Mouse (Mus musculus): Measurements from ENCODE around the gene Clic3. TPM values are rescaled to one million over a fixed set of nuclear protein-coding genes. Genes with fewer than 3 reads are reported as not detected.

Clic3 gene
- polyA plus RNA-seq, 1 experiment, result not detected

GRCm38 (mm10) chr2:25436286-25436820, 20.3 kb upstream of the Clic3 start:
- TF ChIP-seq POLR2A (IDR thresholded peaks at IDR 0.05; ENCODE audit: insufficient read depth, low read length) (no peak), CTCF (IDR thresholded peaks at IDR 0.05; ENCODE audit: low read depth, low read length) (no peak), EP300 (IDR thresholded peaks at IDR 0.05; ENCODE audit: insufficient read depth, low read depth, low read length) (no peak)
- H3K36me3 ChIP-seq (ENCODE audit: control insufficient read depth, insufficient read depth, low read length, poor library complexity, severe bottlenecking), result no peaks in the 10 kb centered on the region
- H3K9ac ChIP-seq (ENCODE audit: low read depth, poor library complexity, severe bottlenecking), result no peak overlapping the region
- H3K9me3 ChIP-seq (replicated peaks; ENCODE audit: control insufficient read depth, insufficient read depth, low read length, poor library complexity, severe bottlenecking), result no peaks in the 10 kb centered on the region
- no peaks in the 10 kb centered on the region for H3K27me3 ChIP-seq (ENCODE audit: control insufficient read depth, insufficient read depth, low read length, poor library complexity, severe bottlenecking)
- H3K27ac ChIP-seq (ENCODE audit: insufficient read depth, low read length), result no peak overlapping the region
- H3K4me3 ChIP-seq (ENCODE audit: low read depth, low read length), result no peak overlapping the region
- no peaks in the 10 kb centered on the region for H3K4me1 ChIP-seq (ENCODE audit: control insufficient read depth, insufficient read depth, low read length)

- H3K9ac ChIP-seq (ENCODE audit: low read depth, poor library complexity, severe bottlenecking), result no peak overlapping the region
- H3K27me3 ChIP-seq (ENCODE audit: control insufficient read depth, insufficient read depth, low read length, poor library complexity, severe bottlenecking), result no peaks in the 10 kb centered on the region
- H3K4me1 ChIP-seq (ENCODE audit: control insufficient read depth, insufficient read depth, low read length), result no peaks in the 10 kb centered on the region
- no peak overlapping the region for H3K27ac ChIP-seq (ENCODE audit: insufficient read depth, low read length)
- no peaks in the 10 kb centered on the region for H3K36me3 ChIP-seq (ENCODE audit: control insufficient read depth, insufficient read depth, low read length, poor library complexity, severe bottlenecking)
- no peaks in the 10 kb centered on the region for H3K9me3 ChIP-seq (replicated peaks; ENCODE audit: control insufficient read depth, insufficient read depth, low read length, poor library complexity, severe bottlenecking)
- TF ChIP-seq CTCF (IDR thresholded peaks at IDR 0.05; ENCODE audit: low read depth, low read length), result no peak
- TF ChIP-seq POLR2A (IDR thresholded peaks at IDR 0.05; ENCODE audit: insufficient read depth, low read length), result no peak
- TF ChIP-seq EP300 (IDR thresholded peaks at IDR 0.05; ENCODE audit: insufficient read depth, low read depth, low read length), result no peak
- no peak overlapping the region for H3K4me3 ChIP-seq (ENCODE audit: low read depth, low read length)
These were observed 15.6 kb upstream of the Clic3 start for GRCm38 (mm10) chr2:25441067-25441466.

DNA sequence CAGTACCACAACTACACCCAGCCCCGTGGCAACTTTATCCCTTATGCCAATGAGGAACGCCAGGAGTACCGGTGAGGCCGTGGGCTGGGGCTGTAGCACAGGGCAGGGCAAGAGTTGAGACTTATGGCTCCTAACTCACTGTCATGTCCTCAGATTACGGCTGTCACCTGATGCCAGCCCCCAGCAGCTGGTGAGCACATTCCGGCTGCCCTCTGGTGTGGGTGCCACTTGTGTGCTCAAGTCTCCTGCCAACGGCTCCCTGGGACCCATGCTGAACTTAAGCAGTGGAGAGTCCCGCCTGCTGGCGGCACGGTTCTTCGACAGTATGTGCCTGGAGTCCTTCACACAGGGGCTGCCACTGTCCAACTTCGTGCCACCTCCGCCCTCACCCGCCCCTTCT, 14.0 kb upstream of the Clic3 start:
- H3K27ac ChIP-seq (ENCODE audit: insufficient read depth, low read length), result no peak overlapping the region
- no peaks in the 10 kb centered on the region for H3K27me3 ChIP-seq (ENCODE audit: control insufficient read depth, insufficient read depth, low read length, poor library complexity, severe bottlenecking)
- TF ChIP-seq POLR2A (IDR thresholded peaks at IDR 0.05; ENCODE audit: insufficient read depth, low read length), result no peak
- no peak for TF ChIP-seq EP300 (IDR thresholded peaks at IDR 0.05; ENCODE audit: insufficient read depth, low read depth, low read length)
- no peak for TF ChIP-seq CTCF (IDR thresholded peaks at IDR 0.05; ENCODE audit: low read depth, low read length)
- no peaks in the 10 kb centered on the region for H3K36me3 ChIP-seq (ENCODE audit: control insufficient read depth, insufficient read depth, low read length, poor library complexity, severe bottlenecking)
- H3K9me3 ChIP-seq (replicated peaks; ENCODE audit: control insufficient read depth, insufficient read depth, low read length, poor library complexity, severe bottlenecking), result no peaks in the 10 kb centered on the region
- no peak overlapping the region for H3K9ac ChIP-seq (ENCODE audit: low read depth, poor library complexity, severe bottlenecking)
- no peaks in the 10 kb centered on the region for H3K4me1 ChIP-seq (ENCODE audit: control insufficient read depth, insufficient read depth, low read length)
- no peak overlapping the region for H3K4me3 ChIP-seq (ENCODE audit: low read depth, low read length)

DNA sequence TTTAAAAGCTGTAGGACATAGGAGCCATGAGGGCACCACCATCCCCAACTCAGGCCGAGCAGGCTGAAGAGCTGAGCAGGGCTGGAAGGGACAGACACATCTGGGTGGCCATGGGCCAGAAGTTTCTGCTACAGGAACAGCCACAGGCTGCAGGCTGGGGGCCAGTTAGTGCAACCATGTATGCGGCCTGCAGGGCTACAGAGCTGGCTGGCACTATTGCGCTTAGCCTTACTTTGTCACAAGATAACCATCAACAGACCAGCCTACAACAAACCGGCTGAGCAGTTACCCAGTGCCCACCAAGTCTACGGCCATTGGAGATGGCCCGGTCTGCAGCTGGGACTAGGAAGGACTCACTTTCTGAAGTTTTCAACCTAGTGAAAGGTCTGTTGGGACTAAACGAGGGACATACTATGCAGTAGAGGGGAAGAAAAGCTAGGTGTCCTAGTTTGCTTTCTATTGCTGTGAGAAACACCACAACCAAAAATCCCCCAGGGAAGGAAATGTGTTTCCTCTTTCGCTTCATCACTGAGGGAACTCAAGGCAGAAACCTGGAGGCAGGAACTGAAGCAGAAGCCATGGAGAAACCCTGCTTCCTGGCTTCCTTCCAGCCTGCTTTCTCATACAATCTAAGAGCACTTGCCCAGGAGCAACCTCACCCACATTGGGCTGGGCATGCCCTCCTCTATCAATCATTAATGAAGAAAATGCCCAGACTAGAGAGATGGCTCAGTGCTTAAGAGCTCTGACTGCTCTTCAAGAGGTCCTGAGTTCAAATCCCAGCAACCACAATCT, 5.6 kb upstream of the Clic3 start:
- H3K4me3 ChIP-seq (ENCODE audit: low read depth, low read length), result no peak overlapping the region
- no peaks in the 10 kb centered on the region for H3K27me3 ChIP-seq (ENCODE audit: control insufficient read depth, insufficient read depth, low read length, poor library complexity, severe bottlenecking)
- no peak overlapping the region for H3K9ac ChIP-seq (ENCODE audit: low read depth, poor library complexity, severe bottlenecking)
- no peak overlapping the region for H3K27ac ChIP-seq (ENCODE audit: insufficient read depth, low read length)
- peaks cover 2% of the 10 kb centered on the region for H3K4me1 ChIP-seq (ENCODE audit: control insufficient read depth, insufficient read depth, low read length)
- no peaks in the 10 kb centered on the region for H3K9me3 ChIP-seq (replicated peaks; ENCODE audit: control insufficient read depth, insufficient read depth, low read length, poor library complexity, severe bottlenecking)
- no peaks in the 10 kb centered on the region for H3K36me3 ChIP-seq (ENCODE audit: control insufficient read depth, insufficient read depth, low read length, poor library complexity, severe bottlenecking)
- TF ChIP-seq POLR2A (IDR thresholded peaks at IDR 0.05; ENCODE audit: insufficient read depth, low read length) (no peak), EP300 (IDR thresholded peaks at IDR 0.05; ENCODE audit: insufficient read depth, low read depth, low read length) (no peak), CTCF (IDR thresholded peaks at IDR 0.05; ENCODE audit: low read depth, low read length) (no peak)

DNA sequence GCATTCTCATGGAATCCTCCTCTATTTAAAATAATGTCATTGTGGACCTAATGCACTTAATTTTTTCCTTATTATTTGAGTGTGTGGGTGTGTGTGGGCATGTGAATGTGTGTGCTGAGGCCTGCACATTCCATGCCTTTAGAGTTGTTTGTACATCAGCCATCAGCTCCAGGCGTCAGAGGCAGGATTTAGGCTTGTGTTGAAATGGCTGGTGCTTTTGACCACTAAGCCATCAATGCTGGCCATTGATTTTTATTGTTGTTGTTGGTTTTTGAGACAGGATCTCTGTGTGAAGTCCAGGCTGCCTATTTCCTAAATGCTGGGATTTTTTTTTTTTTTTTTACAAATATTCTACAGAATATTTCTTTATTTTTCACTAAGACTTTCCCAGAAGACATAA, 3.7 kb upstream of the Clic3 start:
- H3K9me3 ChIP-seq (replicated peaks; ENCODE audit: control insufficient read depth, insufficient read depth, low read length, poor library complexity, severe bottlenecking), result no peaks in the 10 kb centered on the region
- no peak overlapping the region for H3K27ac ChIP-seq (ENCODE audit: insufficient read depth, low read length)
- no peak overlapping the region for H3K4me3 ChIP-seq (ENCODE audit: low read depth, low read length)
- no peaks in the 10 kb centered on the region for H3K27me3 ChIP-seq (ENCODE audit: control insufficient read depth, insufficient read depth, low read length, poor library complexity, severe bottlenecking)
- no peak overlapping the region for H3K9ac ChIP-seq (ENCODE audit: low read depth, poor library complexity, severe bottlenecking)
- TF ChIP-seq POLR2A (IDR thresholded peaks at IDR 0.05; ENCODE audit: insufficient read depth, low read length) (no peak), EP300 (IDR thresholded peaks at IDR 0.05; ENCODE audit: insufficient read depth, low read depth, low read length) (no peak), CTCF (IDR thresholded peaks at IDR 0.05; ENCODE audit: low read depth, low read length) (no peak)
- H3K4me1 ChIP-seq (ENCODE audit: control insufficient read depth, insufficient read depth, low read length), result peaks cover 7% of the 10 kb centered on the region
- H3K36me3 ChIP-seq (ENCODE audit: control insufficient read depth, insufficient read depth, low read length, poor library complexity, severe bottlenecking), result no peaks in the 10 kb centered on the region
